Mouse (Mus musculus) cerebellum, adult 11 months (tissue): ENCODE results near the gene Sirt7.
A peak's percentile ranks its signal among the peaks of the same experiment; 100 is the strongest.

Experiments
- DNase-seq: peaks from one replicate; pipeline ENCODE4 v3.0.0; 2022

Sirt7 gene

DNA sequence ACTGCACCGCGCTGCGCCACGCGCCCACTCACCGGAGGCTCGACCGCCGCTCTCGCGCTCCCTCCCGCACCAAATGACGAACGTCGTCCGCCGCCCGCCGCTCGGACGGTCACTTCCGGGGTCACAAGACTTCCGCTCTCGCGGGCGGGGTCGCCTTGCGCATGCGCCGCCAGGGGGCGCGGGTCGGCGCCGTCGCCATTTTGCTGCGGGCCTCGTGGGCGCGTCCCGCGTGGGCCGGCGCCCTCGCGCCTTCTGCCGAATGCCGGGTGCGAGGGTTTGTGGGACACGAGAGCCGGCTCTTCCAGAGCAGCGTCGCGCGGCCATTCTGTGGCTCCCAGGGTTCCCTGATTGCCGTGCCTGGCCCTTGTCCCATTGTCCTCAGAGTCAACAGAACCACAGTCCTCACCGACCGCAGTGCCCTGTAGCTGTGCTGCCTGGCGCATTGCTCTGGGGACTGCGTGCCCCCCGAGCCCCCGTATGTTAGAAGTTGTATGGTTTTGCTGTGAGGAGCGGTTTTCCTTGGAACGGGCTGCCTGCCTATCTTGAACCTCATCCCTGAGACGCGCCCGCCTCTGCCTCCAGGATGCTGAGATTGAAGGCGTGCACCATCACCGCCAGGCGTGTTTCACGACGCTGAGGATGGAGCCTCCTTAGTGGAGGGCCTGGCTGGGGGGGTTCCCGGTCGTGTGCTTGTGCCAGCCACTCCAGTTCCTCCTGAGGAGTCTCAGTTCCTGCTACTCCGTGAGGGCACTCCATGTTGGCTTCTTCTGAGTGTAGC is 43.4 kb downstream of the Sirt7 start, which contains the start of gene Arhgdia:
Arhgdia (minus strand) TSS at position 135 of the 778 bp plus-strand sequence.
- peak; percentile 85 for DNase-seq

DNA sequence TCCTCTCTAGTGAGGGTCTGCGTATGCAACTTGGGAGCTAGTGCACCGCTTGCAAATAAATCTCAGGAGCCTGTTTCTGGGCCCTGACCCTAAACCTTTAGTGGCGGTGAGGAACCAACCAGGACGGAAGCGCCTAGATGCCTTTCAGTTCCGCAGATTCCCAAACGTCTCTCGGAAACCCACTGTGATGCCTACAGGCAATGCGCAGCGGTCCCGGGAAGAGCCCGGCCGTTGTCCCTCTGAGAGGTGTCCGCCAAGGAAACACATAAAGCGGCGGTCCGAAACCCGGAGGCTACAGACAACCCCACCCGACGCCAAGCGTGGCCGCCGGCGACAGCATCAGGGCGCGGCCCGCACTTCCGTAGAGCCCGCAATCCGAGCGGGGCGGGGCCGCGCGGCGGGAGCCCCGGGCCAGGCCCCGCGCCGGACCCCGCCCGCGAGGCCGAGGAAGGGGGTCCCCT is 44.1 kb downstream of the Sirt7 start:
- DNase-seq, result no peak

DNA sequence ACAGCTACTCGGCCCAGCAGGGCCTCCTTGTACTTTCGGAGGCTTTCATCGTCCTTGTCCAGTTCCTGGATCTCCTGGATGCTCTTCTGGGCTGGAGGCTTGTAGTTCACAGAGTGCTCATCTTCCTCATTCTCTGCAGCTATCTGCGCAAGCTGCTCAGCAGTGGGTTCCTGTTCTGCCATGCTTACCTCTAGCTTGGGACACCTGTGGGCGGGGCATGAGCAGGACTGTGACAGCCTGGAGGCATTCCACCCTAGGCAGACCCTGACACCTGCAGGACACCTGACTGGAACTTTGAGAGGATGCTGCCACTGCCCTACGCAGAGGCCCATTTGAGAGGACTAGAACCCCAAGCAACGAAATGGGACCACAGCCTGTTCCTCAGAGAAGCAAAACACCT is 44.9 kb downstream of the Sirt7 start:
- DNase-seq, result no peak

DNA sequence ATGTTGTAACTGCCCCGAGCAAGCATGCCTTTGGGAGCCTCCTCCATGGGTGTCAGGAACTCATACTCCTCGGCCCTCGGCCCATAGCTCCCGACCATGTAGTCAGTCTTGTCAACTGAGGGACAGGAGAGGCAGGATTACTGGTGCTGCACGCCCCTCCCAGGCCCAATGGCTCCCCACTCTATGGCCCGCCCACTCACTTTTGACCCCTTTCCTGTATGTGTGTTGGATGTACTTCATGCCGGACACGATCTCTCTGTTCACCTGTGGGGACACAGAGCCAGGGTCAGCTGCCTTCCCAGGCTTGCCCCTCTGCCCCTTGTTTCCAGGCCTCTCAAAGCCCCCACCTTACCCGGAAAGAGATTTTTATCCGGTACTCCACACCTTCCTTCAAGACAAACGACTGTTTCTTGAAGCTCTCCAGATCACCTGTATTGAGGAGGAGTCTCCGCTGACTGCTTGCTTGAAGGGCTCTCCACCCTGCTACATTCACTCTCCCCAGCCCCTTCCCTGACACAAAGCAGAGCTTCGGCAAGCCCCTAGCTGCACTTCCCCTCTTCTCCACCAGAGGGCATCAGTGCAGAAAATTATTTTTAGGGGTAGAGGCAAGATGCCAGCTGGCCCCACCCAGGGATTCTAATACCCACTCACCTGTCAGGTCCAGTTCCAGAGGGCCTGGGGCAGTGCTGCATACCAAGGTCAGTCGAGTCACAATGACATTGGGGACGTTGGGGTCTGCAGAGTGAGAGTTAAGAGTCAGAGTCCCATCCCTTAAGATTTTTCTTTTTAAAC is 45.5 kb downstream of the Sirt7 start:
- DNase-seq, result peak; percentile 71

DNA sequence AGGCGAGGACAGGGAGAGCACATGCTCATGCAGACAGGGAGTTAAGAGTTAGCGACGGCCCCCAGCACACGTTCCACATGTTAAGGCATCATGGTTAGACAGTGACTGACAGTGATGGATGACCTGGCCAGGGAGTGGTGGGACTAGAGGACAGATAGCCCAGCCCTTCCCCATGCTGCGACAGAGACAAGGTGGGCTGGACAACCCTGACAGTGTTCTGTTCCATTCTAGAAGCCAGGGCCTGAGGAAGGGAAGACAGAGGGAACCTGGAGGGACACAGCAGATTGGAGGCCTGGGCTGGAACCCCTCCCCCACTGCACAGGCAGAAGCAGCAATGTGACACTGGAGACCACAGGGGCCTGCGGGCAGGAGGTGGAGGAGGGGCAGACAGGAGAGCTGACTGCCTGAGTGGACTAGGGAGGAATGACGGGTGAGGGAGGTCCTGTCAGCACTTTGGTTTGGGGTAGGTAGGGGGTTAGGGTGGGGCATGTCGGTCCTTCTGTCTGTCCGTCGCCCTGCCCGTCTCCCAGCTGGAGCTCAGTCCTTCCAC is 46.3 kb downstream of the Sirt7 start:
- no peak for DNase-seq

DNA sequence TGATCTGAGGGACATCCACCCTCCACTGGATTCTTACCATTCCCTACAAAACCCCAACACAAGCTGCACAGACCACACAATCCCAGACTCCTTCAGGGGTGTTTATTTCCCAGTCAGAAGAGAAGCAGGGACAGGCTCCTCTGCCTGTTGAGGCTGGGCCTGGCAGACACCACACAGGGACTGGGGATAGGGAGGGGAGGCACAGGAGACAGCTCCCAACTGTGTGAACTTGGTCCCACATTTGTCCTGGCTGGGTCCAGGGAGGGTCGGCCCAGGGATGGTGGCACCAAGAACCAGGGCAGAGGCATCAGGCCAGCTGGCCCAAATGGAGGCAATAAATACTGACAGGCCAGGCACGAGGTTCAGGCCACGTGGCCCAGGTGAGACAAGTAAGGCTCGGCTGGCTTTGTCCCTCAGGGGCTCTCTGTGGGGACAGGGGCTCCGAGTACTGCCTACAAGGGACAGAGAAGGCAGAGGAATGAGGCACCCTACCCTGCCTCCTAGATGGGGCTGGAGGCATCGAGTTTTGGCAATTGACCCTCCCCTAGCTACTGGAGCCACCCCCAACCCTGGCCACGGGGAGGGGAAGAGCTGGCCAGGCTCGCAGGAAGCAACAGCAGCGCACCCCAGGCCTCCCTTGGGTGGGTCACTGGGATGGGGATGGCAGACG is 46.9 kb downstream of the Sirt7 start:
- DNase-seq, result no peak

DNA sequence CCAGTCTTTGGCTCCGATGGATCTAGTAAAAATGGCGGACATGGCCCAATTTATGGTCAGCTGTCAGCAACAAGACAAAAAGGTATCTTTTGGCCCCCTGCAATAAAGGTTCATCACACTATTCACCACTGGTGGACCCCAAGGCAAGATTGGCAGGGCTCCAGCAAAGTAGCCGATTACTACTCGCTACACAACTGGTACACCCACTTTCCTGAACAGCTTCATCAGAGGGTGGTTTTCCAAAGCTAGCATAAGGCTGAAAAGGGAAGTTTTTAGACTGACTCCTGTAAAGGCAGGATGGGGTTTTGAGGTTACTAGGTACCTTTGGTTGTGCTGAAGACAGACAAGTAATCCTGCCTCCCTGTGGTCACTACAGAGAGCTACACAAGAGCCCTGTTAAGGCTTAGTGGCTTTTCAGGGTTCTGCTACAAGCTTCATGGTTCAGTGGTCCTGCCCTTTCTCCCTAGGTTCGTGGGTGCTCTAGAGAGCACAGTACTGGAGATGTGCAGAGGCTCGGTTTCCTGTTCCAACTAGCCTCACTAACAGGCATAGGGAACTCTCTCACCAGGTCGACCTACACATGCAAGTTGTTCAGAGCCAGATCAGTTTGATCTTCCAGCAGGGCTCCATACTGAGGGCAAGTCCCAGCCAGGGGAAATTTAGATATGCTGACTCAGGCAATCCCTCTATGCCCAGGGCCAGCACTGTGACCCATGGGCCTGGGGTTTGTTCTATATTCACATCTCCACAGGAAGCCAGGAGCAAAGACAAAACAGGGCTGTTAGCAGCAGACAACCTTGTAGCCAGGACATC is 47.6 kb downstream of the Sirt7 start:
- DNase-seq, result no peak

DNA sequence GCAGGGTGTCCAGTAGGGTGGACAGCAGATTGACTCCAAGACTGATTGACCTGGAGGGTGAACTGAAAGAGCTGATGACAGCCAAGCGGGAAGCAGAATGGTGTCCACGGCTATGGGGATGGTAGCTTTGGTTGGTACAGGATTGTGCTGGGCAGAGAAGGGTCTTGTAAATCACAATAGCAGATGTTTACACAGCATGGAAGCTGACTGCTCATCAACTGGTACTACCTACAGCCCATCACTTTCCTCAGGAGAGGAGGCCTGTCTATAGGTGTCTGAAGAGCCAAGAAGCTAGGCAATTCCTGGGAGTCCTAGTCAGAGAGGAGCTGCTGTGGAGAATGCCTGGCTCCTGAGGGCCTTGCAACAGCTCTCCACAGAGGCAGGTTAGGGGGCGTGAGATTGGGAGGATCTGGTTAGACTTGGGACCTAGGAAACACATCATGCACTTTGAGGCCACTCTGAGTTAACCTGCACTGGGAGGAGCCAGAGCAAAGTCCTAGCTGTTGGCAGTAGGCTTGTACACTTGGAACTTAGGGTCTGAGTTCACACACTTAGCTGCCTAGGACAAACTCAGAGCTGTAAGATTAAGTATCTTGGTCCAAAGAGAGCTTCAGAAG is 48.6 kb downstream of the Sirt7 start:
- no peak for DNase-seq

DNA sequence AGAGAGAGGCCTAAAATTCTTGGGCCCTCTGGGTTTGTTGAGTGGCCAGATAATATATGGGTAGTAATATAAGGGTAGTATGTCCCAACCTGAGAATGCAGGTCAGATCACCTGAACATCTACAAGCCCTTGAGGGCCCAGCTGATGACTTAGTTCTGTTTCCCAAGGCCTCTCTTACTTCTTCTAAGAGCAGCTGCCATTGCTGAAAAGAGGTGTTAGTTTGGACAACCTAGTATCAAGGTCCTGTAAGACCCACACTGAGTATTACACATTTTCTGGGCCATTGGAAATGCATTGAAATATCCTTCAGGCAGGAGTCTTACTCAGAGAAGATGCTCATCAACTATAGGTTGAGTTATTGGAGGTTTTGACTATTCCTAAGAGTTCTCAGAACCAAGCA is 49.1 kb downstream of the Sirt7 start:
- DNase-seq, result no peak

DNA sequence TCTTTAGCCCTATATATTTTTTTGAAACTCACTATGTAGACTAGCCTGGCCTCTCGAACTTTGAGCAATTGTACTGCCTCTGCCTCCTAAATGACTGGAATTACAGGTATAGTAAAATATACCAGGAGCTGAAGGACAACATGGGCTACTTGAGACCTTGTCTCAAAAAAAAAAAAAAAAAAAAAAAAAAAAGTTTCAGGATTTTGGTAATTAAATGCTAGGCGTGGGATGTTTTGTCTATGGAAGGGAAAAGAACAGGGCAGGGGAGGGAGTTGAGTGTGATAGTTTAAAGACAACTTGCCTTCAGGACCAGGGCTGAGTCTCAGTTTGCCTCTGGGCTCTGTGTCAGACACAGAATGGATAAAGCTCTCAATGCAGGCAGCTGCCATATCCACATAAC is 50.0 kb downstream of the Sirt7 start:
- DNase-seq, result no peak

DNA sequence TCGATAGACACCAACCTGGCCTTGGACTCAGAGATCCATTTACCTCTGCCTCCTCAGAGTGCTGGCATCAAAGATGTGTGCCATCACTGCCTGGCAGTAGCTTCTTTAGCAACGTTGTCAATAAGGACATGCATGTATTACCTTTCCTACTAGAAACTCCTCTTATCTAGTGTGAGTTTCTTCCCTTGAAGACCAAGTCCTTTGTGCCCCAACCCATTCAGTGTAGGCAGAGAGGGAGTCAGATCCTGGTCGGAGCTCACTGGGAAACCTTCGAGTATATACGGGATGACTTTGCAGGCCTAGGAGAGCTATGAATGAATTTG is 50.8 kb downstream of the Sirt7 start:
- no peak for DNase-seq

DNA sequence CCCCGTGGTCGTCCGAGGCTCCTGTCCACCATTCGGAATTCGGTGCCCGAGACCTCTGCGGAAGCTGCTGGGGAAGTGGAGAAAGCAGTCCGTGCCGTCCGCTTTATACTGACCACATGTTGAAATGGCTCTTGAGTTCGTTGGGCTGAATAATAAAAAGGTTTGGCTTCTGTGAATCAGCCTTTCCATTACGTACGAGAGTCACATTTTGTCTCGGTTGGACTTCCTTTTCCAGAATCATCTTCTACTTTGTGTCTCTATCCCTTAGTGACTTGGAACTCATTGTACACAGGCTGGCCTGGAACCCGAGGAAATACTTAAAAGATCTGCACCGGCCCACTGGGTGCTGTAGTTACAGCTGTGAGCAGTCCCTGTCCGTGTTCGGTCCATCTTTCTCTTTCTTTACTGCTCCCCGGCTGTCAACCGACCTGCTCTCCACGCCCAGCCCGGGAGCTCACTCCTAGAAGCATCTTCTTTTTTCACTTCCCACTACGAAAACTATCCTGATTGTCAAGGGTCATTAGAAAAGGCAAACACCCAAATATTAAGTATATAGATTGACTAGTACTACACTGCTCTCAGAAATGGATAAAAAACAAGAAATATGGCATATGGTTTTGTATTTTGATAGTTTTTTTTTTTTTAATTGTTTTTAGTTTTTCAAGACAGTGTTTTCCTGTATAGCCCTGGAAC is 51.3 kb downstream of the Sirt7 start:
- no peak for DNase-seq

DNA sequence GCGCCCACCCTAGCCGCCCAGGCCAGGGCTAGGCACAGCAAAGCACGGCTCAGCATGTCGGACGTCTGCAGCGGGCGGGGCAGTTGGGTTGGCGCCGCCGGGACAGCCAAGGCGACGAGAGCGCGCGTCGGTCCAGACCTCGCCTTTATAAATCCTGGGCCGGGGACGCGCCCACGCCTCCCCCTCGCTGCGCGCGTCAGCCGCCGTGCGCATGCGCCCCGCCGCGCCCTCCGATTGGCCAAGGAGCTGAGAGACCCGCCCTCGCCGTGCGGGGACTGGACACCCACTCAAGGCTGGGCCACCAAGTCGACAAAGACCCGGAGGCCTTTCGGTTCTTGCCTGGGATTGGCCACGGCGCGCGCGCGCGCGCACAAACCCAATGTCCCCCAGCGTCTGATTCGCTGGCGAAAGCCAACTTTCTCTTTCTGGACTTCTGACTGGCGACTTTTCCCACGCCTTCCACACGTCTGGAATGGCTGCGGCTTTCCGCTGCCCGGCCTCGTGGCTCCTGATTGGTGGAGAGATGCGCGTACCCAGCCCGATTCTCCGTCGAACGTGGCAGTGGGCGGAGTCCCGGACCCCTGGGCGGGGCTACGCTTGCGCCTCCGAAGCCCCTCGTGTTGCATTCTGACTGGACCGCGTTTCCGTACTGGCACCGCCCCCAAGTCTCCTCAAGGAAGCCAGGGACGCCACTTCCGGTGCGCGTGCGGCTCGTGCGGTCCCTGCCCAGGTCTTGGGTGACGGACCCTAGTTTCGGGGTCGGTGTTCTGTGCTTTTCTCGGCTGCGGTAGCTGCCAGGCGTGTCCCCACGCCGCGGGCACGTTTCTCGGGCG is 52.1 kb downstream of the Sirt7 start, which contains the start of gene P4hb:
P4hb (minus strand) TSS at position 502 of the 833 bp plus-strand sequence.
- peak; percentile 100 for DNase-seq

DNA sequence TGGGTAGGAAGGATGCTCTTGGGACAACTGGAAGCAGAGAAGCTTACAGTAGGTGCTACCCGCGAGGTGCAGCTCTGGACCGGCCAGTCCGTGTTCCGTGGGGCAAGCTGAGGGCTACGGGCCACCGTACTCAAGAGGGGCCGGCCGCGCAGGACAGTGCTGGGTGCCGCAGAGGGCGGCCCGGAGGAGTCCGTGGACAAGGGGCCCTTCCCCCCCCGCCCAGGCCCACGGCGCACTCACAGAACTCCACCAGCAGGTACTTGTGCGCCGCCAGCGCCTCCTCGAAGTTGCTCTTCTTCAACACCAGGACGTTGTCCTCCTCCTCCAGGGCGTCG is 52.7 kb downstream of the Sirt7 start:
- DNase-seq, result no peak

DNA sequence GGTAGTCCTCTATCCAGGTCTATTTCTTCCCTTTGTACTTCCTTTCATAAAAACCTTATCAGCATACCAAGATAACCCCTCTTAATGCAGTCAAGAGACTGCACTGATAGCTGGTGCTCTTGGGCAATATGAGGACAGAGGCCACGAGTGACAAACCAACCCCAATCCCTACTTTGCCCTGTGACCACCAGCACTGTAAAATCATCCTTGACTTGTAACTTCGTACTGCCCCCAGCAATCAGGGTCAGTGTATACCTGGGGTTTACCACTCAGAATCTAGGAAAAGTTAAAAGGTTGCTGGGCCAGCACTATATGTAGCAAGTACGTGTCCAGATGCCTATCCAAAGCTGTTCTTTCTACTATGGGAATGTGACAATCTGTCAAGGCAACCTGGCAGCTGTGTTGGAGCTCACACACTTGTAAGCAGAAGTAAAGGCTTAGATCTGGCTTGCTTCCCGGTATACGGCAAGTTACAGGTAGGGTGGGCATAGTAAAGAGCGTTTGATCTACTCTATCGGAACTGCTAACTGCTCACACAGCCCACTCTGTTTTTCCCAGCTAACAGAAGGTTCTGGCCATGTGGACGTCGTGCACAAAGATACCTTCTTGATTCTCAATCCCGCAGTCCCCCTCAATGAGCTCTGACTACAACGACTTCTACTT is 53.2 kb downstream of the Sirt7 start:
- DNase-seq, result no peak

DNA sequence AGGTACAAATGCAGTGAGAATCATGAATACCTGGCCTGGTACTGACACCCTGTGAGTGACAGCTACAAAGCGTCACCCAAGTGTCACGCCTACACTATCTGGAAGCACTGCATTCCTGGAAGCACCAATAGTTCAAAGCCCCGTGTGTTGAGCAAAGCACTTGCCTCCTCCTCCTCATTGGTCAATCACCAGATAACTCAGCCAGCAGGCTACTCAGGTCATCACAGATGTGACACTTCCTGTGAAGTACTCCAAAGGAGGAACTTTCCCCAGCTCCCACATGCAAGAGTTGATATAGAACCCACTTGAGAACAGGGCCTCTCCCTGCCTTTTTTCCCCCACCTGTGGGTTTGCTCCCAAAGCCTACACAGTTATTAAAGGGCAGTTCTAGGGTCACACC is 53.9 kb downstream of the Sirt7 start:
- DNase-seq, result no peak
